Mouse (Mus musculus): ENCODE measurements around the gene AU021092. TPM values are rescaled to one million over a fixed set of nuclear protein-coding genes. Genes with fewer than 3 reads are reported as not detected.

The AU021092 gene
- polyA plus RNA-seq, 1 experiment: 2.9 TPM

DNA sequence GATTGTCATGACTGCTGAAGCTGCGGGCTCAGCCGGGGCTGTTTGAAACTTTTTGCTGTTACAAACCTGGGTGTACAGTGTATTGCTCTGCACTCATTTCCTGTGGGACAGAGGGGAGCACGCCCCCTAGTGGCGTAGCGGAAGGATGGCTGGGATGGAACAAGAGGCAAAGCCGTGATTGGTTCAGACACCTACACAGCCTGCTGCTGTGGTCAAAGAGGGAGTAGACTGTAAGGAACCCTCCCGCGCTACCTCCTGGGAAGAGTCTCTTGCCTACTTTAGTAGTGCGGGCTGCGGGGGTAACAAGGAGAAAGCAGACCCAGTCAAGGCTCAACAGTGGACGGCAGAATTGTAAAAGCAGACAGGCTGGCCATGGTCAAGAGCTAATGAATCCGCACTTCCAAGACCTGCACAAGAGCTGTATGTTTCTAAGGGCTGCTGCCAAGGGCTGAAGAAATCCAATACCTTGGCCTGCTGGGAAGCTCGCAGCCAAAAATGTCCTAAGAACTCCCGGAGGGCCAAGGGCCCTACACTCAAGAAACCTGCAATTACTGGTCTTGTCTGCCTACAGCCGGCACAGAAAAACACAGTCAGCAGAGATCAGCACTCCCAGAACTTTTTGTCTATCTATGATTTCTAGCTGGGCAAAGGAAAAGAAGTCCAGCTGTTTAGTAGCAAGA lies 32.4 kb upstream of the AU021092 start:
- no peak overlapping the region for H3K27ac ChIP-seq (ENCODE audit: insufficient read depth, low read depth, low read length)
- H3K27me3 ChIP-seq (ENCODE audit: control insufficient read depth, insufficient read depth, low read length): no peaks in the 10 kb centered on the region
- TF ChIP-seq CTCF (IDR thresholded peaks at IDR 0.05; ENCODE audit: extremely low read depth, insufficient read length, insufficient replicate concordance, low read depth, low read length) (peak; percentile 98; the same call in 1 of the 2 replicates), POLR2A (IDR thresholded peaks at IDR 0.05; ENCODE audit: low read depth, low read length) (no peak)
- WGBS: 1% methylated on average over 15 of the region's 15 CpGs
- H3K36me3 ChIP-seq (ENCODE audit: control insufficient read depth, insufficient read depth, low read length): peaks cover 7% of the 10 kb centered on the region; the same call in 1 of the 2 replicates
- peaks cover 3% of the 10 kb centered on the region; the same call in 1 of the 2 replicates for H3K4me1 ChIP-seq (ENCODE audit: control insufficient read depth, insufficient read depth, insufficient read length, low read length)
- peak overlapping the region; percentile 58 for H3K4me3 ChIP-seq (ENCODE audit: low read depth, low read length)

DNA sequence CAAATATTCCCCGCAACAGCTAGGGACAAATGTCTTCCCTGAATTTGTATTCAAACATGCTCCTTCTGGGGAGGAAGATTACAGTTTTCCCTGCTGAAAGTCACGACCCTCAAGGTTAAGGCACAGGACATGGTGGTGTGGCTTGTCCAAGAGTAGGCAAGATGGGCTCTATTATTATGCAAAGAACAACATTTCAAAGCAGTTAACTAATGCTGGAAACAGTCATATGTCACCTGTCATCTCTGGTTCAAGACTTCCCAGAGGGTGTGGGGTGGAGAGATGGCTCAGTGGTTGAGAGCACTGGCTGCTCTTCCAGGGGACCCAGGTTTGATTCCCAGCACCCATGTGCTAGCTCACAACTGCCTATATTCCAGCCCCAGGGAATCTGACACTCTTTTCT lies 30.2 kb upstream of the AU021092 start:
- TF ChIP-seq CTCF (IDR thresholded peaks at IDR 0.05; ENCODE audit: extremely low read depth, insufficient read length, insufficient replicate concordance, low read depth, low read length): no peak
- no peak for TF ChIP-seq POLR2A (IDR thresholded peaks at IDR 0.05; ENCODE audit: low read depth, low read length)

DNA sequence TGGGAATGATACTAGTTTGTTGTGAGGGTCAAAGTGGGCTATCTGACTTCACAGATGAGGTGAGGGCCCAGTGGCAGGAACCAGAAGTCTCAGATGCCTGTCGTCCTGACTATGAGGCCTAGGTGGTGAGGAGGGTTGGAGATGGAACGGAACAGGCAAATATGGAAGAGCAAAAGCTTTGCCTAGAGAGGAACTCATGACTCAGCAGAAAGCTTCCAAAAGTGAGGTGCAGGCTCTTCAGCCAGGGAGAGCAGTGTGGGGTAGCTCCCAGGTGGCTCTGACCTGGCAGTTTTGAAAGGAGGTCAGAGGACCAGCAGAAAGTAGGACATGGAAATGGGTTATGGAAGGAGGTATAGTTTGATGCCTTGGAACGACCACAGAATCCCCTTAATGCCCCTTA lies 28.8 kb upstream of the AU021092 start:
- Histone ChIP-seq H3K4me3 (ENCODE audit: low read depth, low read length) (no peak overlapping the region), H3K27me3 (ENCODE audit: control insufficient read depth, insufficient read depth, low read length) (no peaks in the 10 kb centered on the region), H3K36me3 (ENCODE audit: control insufficient read depth, insufficient read depth, low read length) (peaks cover 27% of the 10 kb centered on the region), H3K27ac (ENCODE audit: insufficient read depth, low read depth, low read length) (no peak overlapping the region), H3K4me1 (ENCODE audit: control insufficient read depth, insufficient read depth, insufficient read length, low read length) (peaks cover 3% of the 10 kb centered on the region; the same call in 1 of the 2 replicates)
- 89% methylated on average over 3 of the region's 3 CpGs for WGBS
- TF ChIP-seq CTCF (IDR thresholded peaks at IDR 0.05; ENCODE audit: extremely low read depth, insufficient read length, insufficient replicate concordance, low read depth, low read length): no peak
- TF ChIP-seq POLR2A (IDR thresholded peaks at IDR 0.05; ENCODE audit: low read depth, low read length): no peak

More for the DNA sequence above, 30.2 kb upstream of the AU021092 start:
- H3K4me3 ChIP-seq (ENCODE audit: low read depth, low read length): no peak overlapping the region
- no peak overlapping the region for H3K27ac ChIP-seq (ENCODE audit: insufficient read depth, low read depth, low read length)
- H3K27me3 ChIP-seq (ENCODE audit: control insufficient read depth, insufficient read depth, low read length): no peaks in the 10 kb centered on the region
- H3K4me1 ChIP-seq (ENCODE audit: control insufficient read depth, insufficient read depth, insufficient read length, low read length): peaks cover 3% of the 10 kb centered on the region; the same call in 1 of the 2 replicates
- H3K36me3 ChIP-seq (ENCODE audit: control insufficient read depth, insufficient read depth, low read length): peaks cover 27% of the 10 kb centered on the region
- WGBS: 87% methylated on average over 2 of the region's 2 CpGs

DNA sequence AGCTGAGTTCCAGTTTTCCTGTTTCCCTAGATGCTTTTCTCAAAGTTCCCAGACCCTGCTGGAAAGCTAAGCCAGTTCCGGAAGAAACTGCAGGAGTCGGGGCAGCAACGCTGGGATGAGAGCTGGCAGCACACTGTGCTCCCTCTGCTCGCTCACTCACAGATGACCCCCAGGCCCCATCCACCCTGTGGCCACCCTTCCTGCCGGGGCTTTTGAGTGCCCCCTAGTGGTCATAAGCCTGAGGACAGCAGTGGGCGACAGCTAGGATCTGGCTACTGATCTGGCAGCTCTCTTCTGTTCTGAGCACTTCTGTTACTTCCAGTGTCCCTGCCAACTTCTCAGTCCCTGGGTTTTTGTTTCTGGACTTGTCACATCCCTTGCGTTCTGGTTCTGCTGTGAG lies 22.3 kb upstream of the AU021092 start:
- no peak overlapping the region for H3K27ac ChIP-seq (ENCODE audit: insufficient read depth, low read depth, low read length)
- H3K27me3 ChIP-seq (ENCODE audit: control insufficient read depth, insufficient read depth, low read length): no peaks in the 10 kb centered on the region
- H3K4me3 ChIP-seq (ENCODE audit: low read depth, low read length): no peak overlapping the region
- WGBS: 46% methylated on average over 7 of the region's 7 CpGs
- TF ChIP-seq CTCF (IDR thresholded peaks at IDR 0.05; ENCODE audit: extremely low read depth, insufficient read length, insufficient replicate concordance, low read depth, low read length): peak; percentile 73; the same call in 1 of the 2 replicates
- TF ChIP-seq POLR2A (IDR thresholded peaks at IDR 0.05; ENCODE audit: low read depth, low read length): no peak
- peaks cover 36% of the 10 kb centered on the region for H3K36me3 ChIP-seq (ENCODE audit: control insufficient read depth, insufficient read depth, low read length)
- H3K4me1 ChIP-seq (ENCODE audit: control insufficient read depth, insufficient read depth, insufficient read length, low read length): no peaks in the 10 kb centered on the region

DNA sequence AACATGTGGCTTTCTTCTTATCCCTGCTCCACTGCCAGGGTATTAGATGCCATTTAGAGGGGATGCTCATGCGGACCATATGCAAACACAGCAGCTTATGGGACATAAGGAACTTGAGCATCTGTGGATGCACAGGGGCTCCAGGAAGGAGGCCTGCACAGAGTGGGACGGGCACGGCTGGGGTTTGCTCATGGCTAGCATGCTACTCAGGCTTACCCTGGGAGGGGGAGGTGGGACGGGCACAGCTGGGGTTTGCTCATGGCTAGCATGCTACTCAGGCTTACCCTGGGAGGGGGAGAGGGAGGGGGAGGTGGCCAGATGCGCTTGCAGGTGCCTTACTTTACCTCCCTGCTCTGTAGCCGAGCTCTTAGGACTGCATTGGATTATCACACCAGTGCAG lies 20.8 kb upstream of the AU021092 start:
- Histone ChIP-seq H3K27me3 (ENCODE audit: control insufficient read depth, insufficient read depth, low read length) (no peaks in the 10 kb centered on the region), H3K4me3 (ENCODE audit: low read depth, low read length) (no peak overlapping the region), H3K36me3 (ENCODE audit: control insufficient read depth, insufficient read depth, low read length) (peaks cover 25% of the 10 kb centered on the region), H3K4me1 (ENCODE audit: control insufficient read depth, insufficient read depth, insufficient read length, low read length) (no peaks in the 10 kb centered on the region), H3K27ac (ENCODE audit: insufficient read depth, low read depth, low read length) (no peak overlapping the region)
- TF ChIP-seq POLR2A (IDR thresholded peaks at IDR 0.05; ENCODE audit: low read depth, low read length): no peak
- TF ChIP-seq CTCF (IDR thresholded peaks at IDR 0.05; ENCODE audit: extremely low read depth, insufficient read length, insufficient replicate concordance, low read depth, low read length): no peak
- WGBS: 94% methylated on average over 6 of the region's 6 CpGs

DNA sequence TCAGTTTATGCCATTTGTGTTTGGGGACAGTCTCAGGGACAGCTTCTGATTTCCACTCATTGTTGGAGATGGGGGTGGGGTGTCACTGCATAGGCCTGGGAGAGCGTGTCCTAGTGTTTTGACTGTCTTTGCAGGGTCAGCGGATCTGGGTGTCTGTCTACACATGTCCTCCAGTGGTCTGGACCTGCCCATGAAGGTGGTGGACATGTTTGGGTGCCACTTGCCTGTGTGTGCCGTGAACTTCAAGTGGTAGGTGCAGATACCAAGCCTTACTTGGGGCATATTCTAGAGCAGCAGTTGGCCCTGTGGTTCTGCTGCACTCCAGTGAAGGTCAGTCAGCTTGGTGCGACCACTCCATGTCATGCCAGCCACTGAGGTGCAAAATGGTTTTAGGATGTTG lies 20.3 kb upstream of the AU021092 start:
- peaks cover 20% of the 10 kb centered on the region; the same call in 1 of the 2 replicates for H3K36me3 ChIP-seq (ENCODE audit: control insufficient read depth, insufficient read depth, low read length)
- H3K27me3 ChIP-seq (ENCODE audit: control insufficient read depth, insufficient read depth, low read length): no peaks in the 10 kb centered on the region
- H3K4me1 ChIP-seq (ENCODE audit: control insufficient read depth, insufficient read depth, insufficient read length, low read length): no peaks in the 10 kb centered on the region
- TF ChIP-seq POLR2A (IDR thresholded peaks at IDR 0.05; ENCODE audit: low read depth, low read length) (no peak), CTCF (IDR thresholded peaks at IDR 0.05; ENCODE audit: extremely low read depth, insufficient read length, insufficient replicate concordance, low read depth, low read length) (no peak)
- H3K27ac ChIP-seq (ENCODE audit: insufficient read depth, low read depth, low read length): no peak overlapping the region
- 91% methylated on average over 4 of the region's 4 CpGs for WGBS
- H3K4me3 ChIP-seq (ENCODE audit: low read depth, low read length): no peak overlapping the region

DNA sequence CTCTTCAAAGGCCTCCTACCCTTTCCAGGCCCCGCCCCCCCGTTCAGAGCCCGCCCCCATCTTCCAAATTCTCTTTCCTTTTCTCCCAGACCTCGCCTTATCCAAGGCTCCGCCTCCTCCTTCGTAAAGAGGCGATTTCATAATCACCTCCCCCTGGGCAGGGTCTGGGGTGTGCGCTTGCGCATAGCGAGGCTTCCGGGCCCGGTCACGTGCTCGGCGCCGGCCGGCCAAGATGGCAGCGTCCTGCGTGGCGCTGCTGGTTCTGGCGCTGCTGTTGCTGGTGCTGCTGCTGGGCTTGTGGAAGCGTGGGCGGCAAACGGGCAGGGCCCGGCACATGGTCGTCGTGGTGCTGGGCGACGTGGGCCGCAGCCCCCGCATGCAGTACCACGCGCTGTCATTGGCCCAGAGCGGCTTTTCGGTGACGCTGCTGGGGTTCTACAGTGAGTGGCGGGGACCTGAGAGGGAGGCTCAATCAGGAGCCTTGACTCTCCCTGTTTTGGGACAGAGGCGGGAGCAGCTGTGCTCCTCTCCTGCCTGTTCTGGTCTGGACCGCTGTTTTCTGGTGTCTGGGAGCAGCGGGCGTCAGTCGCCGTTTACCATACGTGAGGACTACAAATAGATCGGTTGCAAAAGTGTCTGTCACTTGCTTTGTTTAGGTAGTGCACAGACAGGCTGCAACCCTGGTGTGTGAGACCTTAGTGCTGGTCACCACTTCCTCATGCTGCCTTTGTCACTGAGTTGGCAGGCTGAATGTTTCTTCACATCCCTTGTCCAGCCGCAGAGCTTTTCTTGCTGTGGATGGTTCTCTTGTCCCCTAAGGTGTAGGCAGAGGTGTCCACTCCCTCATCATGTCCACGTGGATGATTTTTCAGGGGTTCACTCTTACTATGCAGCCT lies 11.6 kb upstream of the AU021092 start, which contains the start of gene Alg1:
TSS of gene Alg1 (plus strand) at position 204 of the 896 bp plus-strand sequence.
- Histone ChIP-seq H3K27me3 (ENCODE audit: control insufficient read depth, insufficient read depth, low read length) (no peaks in the 10 kb centered on the region), H3K27ac (ENCODE audit: insufficient read depth, low read depth, low read length) (peak within 1 kb of the TSS; percentile 5; the same call in 1 of the 2 replicates), H3K4me1 (ENCODE audit: control insufficient read depth, insufficient read depth, insufficient read length, low read length) (peaks cover 5% of the 10 kb centered on the region; the same call in 1 of the 2 replicates), H3K36me3 (ENCODE audit: control insufficient read depth, insufficient read depth, low read length) (no peaks in the 10 kb centered on the region), H3K4me3 (ENCODE audit: low read depth, low read length) (peak within 1 kb of the TSS; percentile 96)
- peak; percentile 96 for TF ChIP-seq POLR2A (IDR thresholded peaks at IDR 0.05; ENCODE audit: low read depth, low read length)
- no peak for TF ChIP-seq CTCF (IDR thresholded peaks at IDR 0.05; ENCODE audit: extremely low read depth, insufficient read length, insufficient replicate concordance, low read depth, low read length)
- under 1% methylated on average over 47 of the region's 47 CpGs for WGBS

Measured in small intestine, adult 2 months (tissue).